Mouse (Mus musculus) kidney, adult 2 months (tissue): ENCODE data around the gene Tpt1. TPM values are rescaled to one million over a fixed set of nuclear protein-coding genes. Genes with fewer than 3 reads are reported as not detected.

ENCODE experiments used
- DNase-seq: peaks from one replicate; pipeline ENCODE4 v3.0.0; 2021
- H3K27ac ChIP-seq: fragments of 200-500 bp; 2 replicates; pipeline ENCODE4 v1.5.1; 2012; ENCODE audit warnings: low read depth, low read length, control low read depth, inconsistent platforms; ENCODE audit not compliant: insufficient read depth
- H3K27me3 ChIP-seq: fragments of 200-500 bp; replicated peaks from 2 replicates; pipeline ENCODE4 v1.6.1; 2012; ENCODE audit warnings: mild to moderate bottlenecking, moderate library complexity, low read length, inconsistent platforms; ENCODE audit not compliant: control insufficient read depth, insufficient read depth
- H3K36me3 ChIP-seq: fragments of 200-500 bp; 2 replicates; pipeline ENCODE4 v1.6.1; 2012; ENCODE audit warnings: mild to moderate bottlenecking, moderate library complexity, low read length, inconsistent platforms; ENCODE audit not compliant: control insufficient read depth, insufficient read depth
- H3K4me1 ChIP-seq: fragments of 200-500 bp; 2 replicates; pipeline ENCODE4 v1.6.1; 2011; ENCODE audit warnings: low read length; ENCODE audit not compliant: control insufficient read depth, insufficient read depth
- H3K4me3 ChIP-seq: fragments of 200-500 bp; 2 replicates; pipeline ENCODE4 v1.5.1; 2011; ENCODE audit warnings: mild to moderate bottlenecking, low read depth, low read length, control low read depth; ENCODE audit not compliant: insufficient read depth
- CTCF ChIP-seq: fragments of 200-500 bp; conservative IDR thresholded peaks from 2 replicates; pipeline ENCODE4 v1.5.1; 2011; ENCODE audit warnings: low read depth, mild to moderate bottlenecking, control low read depth, low read length, moderate library complexity, mixed read lengths; ENCODE audit not compliant: insufficient read depth, insufficient read length
- POLR2A ChIP-seq: fragments of 200-500 bp; IDR thresholded peaks from one replicate; pipeline ENCODE4 v1.6.1; 2011; ENCODE audit warnings: low read depth, low read length, control low read depth
- WGBS: fragments of 180-500 bp; shearing (Covaris S2); methylation state at CpG from one replicate; pipeline ENCODE4 v1.1.7; 2018; 5-methylcytosine and 5-hydroxymethylcytosine counted together
- polyA plus RNA-seq: library from polyadenylated mRNA; depleted of rRNA; stranded (reverse); fragments of >200 nt; gene quantifications from 2 replicates; pipeline ENCODE4 v1.2.3, GENCODE M21; 2012; rRNA removed

Gene Tpt1
- 1,266 and 1,401 TPM in 2 replicates for polyA plus RNA-seq

GRCm38 (mm10) chr14:75844867-75845697 is at the start of gene Tpt1:
Gene Tpt1 (plus strand): TSS chr14:75845093.
- TF ChIP-seq POLR2A (peak; percentile 87), CTCF (no peak)
- peak; percentile 99 for DNase-seq
- H3K4me1 ChIP-seq, result peaks cover 10% of the 10 kb centered on the region; the same call in 1 of the 2 replicates
- H3K27me3 ChIP-seq, result no peaks in the 10 kb centered on the region
- peak within 1 kb of the TSS; percentile 91 for H3K4me3 ChIP-seq
- 1% methylated on average over 108 of the region's 108 CpGs for WGBS
- peaks cover 14% of the 10 kb centered on the region for H3K36me3 ChIP-seq
- peak within 1 kb of the TSS; percentile 97 for H3K27ac ChIP-seq

GRCm38 (mm10) chr14:75795918-75796317 is 49.0 kb upstream of the Tpt1 start:
- Histone ChIP-seq H3K4me3 (no peak overlapping the region), H3K27me3 (no peaks in the 10 kb centered on the region), H3K36me3 (no peaks in the 10 kb centered on the region), H3K4me1 (peaks cover 24% of the 10 kb centered on the region), H3K27ac (no peak overlapping the region)
- no peak for TF ChIP-seq POLR2A
- no peak for TF ChIP-seq CTCF
- 74% methylated on average over 4 of the region's 4 CpGs for WGBS
- no peak for DNase-seq

GRCm38 (mm10) chr14:75797769-75798386 is 47.0 kb upstream of the Tpt1 start:
- H3K4me3 ChIP-seq, result no peak overlapping the region
- WGBS, result 19% methylated on average over 5 of the region's 5 CpGs
- TF ChIP-seq CTCF (no peak), POLR2A (no peak)
- no peaks in the 10 kb centered on the region for H3K27me3 ChIP-seq
- H3K4me1 ChIP-seq, result peaks cover 38% of the 10 kb centered on the region
- peak; percentile 91 for DNase-seq
- H3K36me3 ChIP-seq, result no peaks in the 10 kb centered on the region
- peak overlapping the region; percentile 85 for H3K27ac ChIP-seq

GRCm38 (mm10) chr14:75807800-75808199 is 37.1 kb upstream of the Tpt1 start:
- H3K36me3 ChIP-seq, result no peaks in the 10 kb centered on the region
- peak; percentile 91 for DNase-seq
- no peaks in the 10 kb centered on the region for H3K27me3 ChIP-seq
- WGBS, result 23% methylated on average over 8 of the region's 8 CpGs
- peak overlapping the region; percentile 14; the same call in 1 of the 2 replicates for H3K27ac ChIP-seq
- H3K4me1 ChIP-seq, result peaks cover 17% of the 10 kb centered on the region; the same call in 1 of the 2 replicates
- no peak for TF ChIP-seq POLR2A
- peak; percentile 46 for TF ChIP-seq CTCF
- no peak overlapping the region for H3K4me3 ChIP-seq

- TF ChIP-seq CTCF (no peak), POLR2A (no peak)
- H3K4me3 ChIP-seq, result no peak overlapping the region
- WGBS, result 40% methylated on average over 6 of the region's 6 CpGs
- peak; percentile 70 for DNase-seq
- H3K4me1 ChIP-seq, result peaks cover 11% of the 10 kb centered on the region
- no peaks in the 10 kb centered on the region for H3K36me3 ChIP-seq
- no peaks in the 10 kb centered on the region for H3K27me3 ChIP-seq
- peak overlapping the region; percentile 29; the same call in 1 of the 2 replicates for H3K27ac ChIP-seq
Measured at GRCm38 (mm10) chr14:75809931-75810330, 35.0 kb upstream of the Tpt1 start.

GRCm38 (mm10) chr14:75818528-75818927 is 26.4 kb upstream of the Tpt1 start:
- no peaks in the 10 kb centered on the region for H3K36me3 ChIP-seq
- TF ChIP-seq POLR2A (no peak), CTCF (no peak)
- H3K27me3 ChIP-seq, result no peaks in the 10 kb centered on the region
- H3K4me3 ChIP-seq, result no peak overlapping the region
- DNase-seq, result no peak
- peaks cover 8% of the 10 kb centered on the region for H3K4me1 ChIP-seq
- WGBS, result 89% methylated on average over 2 of the region's 2 CpGs
- no peak overlapping the region for H3K27ac ChIP-seq

- TF ChIP-seq POLR2A, result no peak
- no peak for TF ChIP-seq CTCF
- Histone ChIP-seq H3K27me3 (no peaks in the 10 kb centered on the region), H3K4me3 (no peak overlapping the region), H3K36me3 (no peaks in the 10 kb centered on the region), H3K4me1 (peaks cover 9% of the 10 kb centered on the region), H3K27ac (no peak overlapping the region)
- WGBS, result 74% methylated on average over 2 of the region's 2 CpGs
- no peak for DNase-seq
Measured at GRCm38 (mm10) chr14:75819341-75819740, 25.6 kb upstream of the Tpt1 start.
